ENCODE assay signal across 22 mouse cellular contexts in genomic region chr10:67661666-67662065, GRCm38 (mm10).
DNase-seq lines count a peak whose midpoint lies in the region; ATAC-seq and TF ChIP-seq lines count a peak whose summit lies in the region.
"Had no signal": no experiment of that assay in that cellular context is flagged by ENCODE, and none has a peak within 500 bp of the region (broad histone marks: within the 10 kb centered on the region; RNA-seq: fewer than 3 reads in every experiment).

No protein-coding gene starts in this region.

- DNase-seq in layer of hippocampus, adult 9-11 months = peak; percentile 43
- DNase-seq in layer of hippocampus, postnatal 36 days = no peak
- peak; percentile 67 for DNase-seq in lung, postnatal 36 days
- no peak for DNase-seq in lung, postnatal 10 days
- no peak for DNase-seq in forebrain, postnatal 0 days
- DNase-seq: adrenal gland, postnatal 10 days; adrenal gland, postnatal 36 days; cerebellum, adult 18-20 months; cerebellum, adult 9-10 months; cerebellum, postnatal 14 days; gastrocnemius, postnatal 25 days; heart, postnatal 10 days; heart, postnatal 36 days had no signal

- H3K9ac ChIP-seq in forebrain, postnatal 0 days = no peak overlapping the region
- H3K9ac ChIP-seq: heart, embryonic 12.5 days; heart, embryonic 15.5 days; hindbrain, embryonic 13.5 days had no signal

- TF ChIP-seq CTCF in forebrain, postnatal 0 days (IDR thresholded peaks at IDR 0.05; ENCODE audit: low read depth) = no peak

- WGBS in forebrain, postnatal 0 days = 88% methylated on average over 4 of the region's 4 CpGs

- H3K9me3 ChIP-seq in forebrain, postnatal 0 days (ENCODE audit: low read length) = no peaks in the 10 kb centered on the region
- H3K9me3 ChIP-seq: forebrain, embryonic 10.5 days; heart, embryonic 12.5 days; heart, embryonic 15.5 days; hindbrain, embryonic 10.5 days; hindbrain, embryonic 13.5 days had no signal

- H3K4me1 ChIP-seq in forebrain, postnatal 0 days (ENCODE audit: insufficient read depth) = no peaks in the 10 kb centered on the region
- H3K4me1 ChIP-seq: forebrain, embryonic 10.5 days; heart, embryonic 12.5 days; heart, embryonic 15.5 days; hindbrain, embryonic 10.5 days; hindbrain, embryonic 13.5 days had no signal

- H3K27ac ChIP-seq in forebrain, postnatal 0 days (ENCODE audit: low read depth, low read length) = no peak overlapping the region
- H3K27ac ChIP-seq: forebrain, embryonic 10.5 days; heart, embryonic 15.5 days; hindbrain, embryonic 10.5 days; hindbrain, embryonic 13.5 days had no signal

- H3K4me3 ChIP-seq in forebrain, postnatal 0 days (ENCODE audit: low read depth, low read length) = no peak overlapping the region
- H3K4me3 ChIP-seq: forebrain, embryonic 10.5 days; heart, embryonic 12.5 days; heart, embryonic 15.5 days; hindbrain, embryonic 10.5 days; hindbrain, embryonic 13.5 days had no signal

- no peaks in the 10 kb centered on the region for H3K27me3 ChIP-seq in forebrain, postnatal 0 days (ENCODE audit: insufficient read depth, low read length)
- H3K27me3 ChIP-seq: heart, embryonic 12.5 days; heart, embryonic 15.5 days; hindbrain, embryonic 13.5 days had no signal

- H3K4me2 ChIP-seq in forebrain, postnatal 0 days (ENCODE audit: low read depth) = no peak overlapping the region
- H3K4me2 ChIP-seq: heart, embryonic 12.5 days; heart, embryonic 15.5 days; hindbrain, embryonic 13.5 days had no signal

- ATAC-seq in granulocyte monocyte progenitor cell, adult 5-6 weeks (replicated peaks; ENCODE audit: poor library complexity, severe bottlenecking) = peak; percentile 52
- ATAC-seq in forebrain, postnatal 0 days = no peak
- ATAC-seq: CD4-positive, CD25-positive, alpha-beta regulatory T cell, adult 4 months; forebrain, embryonic 14.5 days; hindbrain, embryonic 16.5 days had no signal

- no peaks in the 10 kb centered on the region for H3K36me3 ChIP-seq in forebrain, postnatal 0 days (ENCODE audit: insufficient read depth)
- H3K36me3 ChIP-seq: forebrain, embryonic 10.5 days; heart, embryonic 12.5 days; heart, embryonic 15.5 days; hindbrain, embryonic 10.5 days; hindbrain, embryonic 13.5 days had no signal

Comparison
In these comparisons a context has a peak if more than half of its experiments do, and no peak if none do; other contexts are left out.
1. DNase-seq: peak in layer of hippocampus, adult 9-11 months (single experiment) and lung, postnatal 36 days (single experiment); none in layer of hippocampus, postnatal 36 days (0 of 2), lung, postnatal 10 days (single experiment) and forebrain, postnatal 0 days (single experiment).